Mouse (Mus musculus) ES-Bruce4 (cell line): ENCODE data around the gene Inpp5f.

ENCODE experiments used
- CTCF ChIP-seq: IDR thresholded peaks from one replicate; pipeline ENCODE4 v1.8.1; 2011; ENCODE audit warnings: low read depth, low read length
- EP300 ChIP-seq: IDR thresholded peaks from 2 replicates; pipeline ENCODE4 v1.6.1; 2011; ENCODE audit warnings: low read depth, low read length; ENCODE audit not compliant: insufficient read depth
- POLR2A ChIP-seq: IDR thresholded peaks from one replicate; pipeline ENCODE4 v1.8.1; 2011; ENCODE audit warnings: low read length; ENCODE audit not compliant: insufficient read depth

DNA sequence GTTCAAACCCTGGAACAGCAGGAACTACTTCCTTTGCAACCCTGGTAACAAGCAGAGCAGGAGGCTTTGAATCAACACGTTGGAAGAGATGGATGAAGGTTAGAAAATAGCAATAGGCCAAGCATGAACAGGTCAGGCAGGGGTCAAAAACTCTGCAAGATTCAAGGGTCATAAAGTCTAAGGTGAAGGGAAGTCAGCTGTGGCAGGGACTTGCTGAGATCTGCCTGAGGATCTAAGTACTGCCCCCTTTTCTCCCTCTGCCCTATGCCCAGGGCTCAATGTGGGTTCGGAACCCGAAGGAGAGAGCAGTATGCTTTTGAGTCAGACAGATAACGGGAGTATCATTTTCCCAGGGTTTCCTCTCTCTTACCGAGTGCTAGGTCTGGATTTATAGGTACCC lies 9.3 kb upstream of the Inpp5f start:
- no peak for TF ChIP-seq POLR2A
- no peak for TF ChIP-seq CTCF
- TF ChIP-seq EP300, result no peak
